Mouse (Mus musculus): Measurements from ENCODE around the gene Msantd2. TPM values are rescaled to one million over a fixed set of nuclear protein-coding genes. Genes with fewer than 3 reads are reported as not detected.
A peak's percentile ranks its signal among the peaks of the same experiment; 100 is the strongest.

Gene Msantd2
- 35.4 and 39.9 TPM in 2 replicates for polyA plus RNA-seq (2014; fragmentation: Nextera tagmentation; extraction: Ambion mirVana)

- Histone ChIP-seq H3K27me3 (ENCODE audit: control insufficient read depth, insufficient read depth, low read length) (no peaks in the 10 kb centered on the region), H3K36me3 (ENCODE audit: control insufficient read depth, insufficient read depth, low read length) (no peaks in the 10 kb centered on the region), H3K4me3 (ENCODE audit: low read depth, low read length) (peak within 1 kb of the TSS; percentile 99), H3K9ac (ENCODE audit: low read length) (peak within 1 kb of the TSS; percentile 97), H3K4me2 (ENCODE audit: low read depth) (peak within 1 kb of the TSS; percentile 87), H3K9me3 (ENCODE audit: control insufficient read depth, low read length) (no peaks in the 10 kb centered on the region), H3K27ac (ENCODE audit: low read depth, low read length) (peak within 1 kb of the TSS; percentile 95), H3K4me1 (ENCODE audit: control insufficient read depth, insufficient read depth, low read length) (peaks cover 11% of the 10 kb centered on the region; the same call in 1 of the 2 replicates)
- WGBS = under 1% methylated on average over 38 of the region's 44 CpGs
- peak; percentile 98 for ATAC-seq (ENCODE audit: insufficient read depth, low FRiP score, low TSS enrichment)
- DNase-seq (ENCODE audit: low spot score) = peak; percentile 90
Observed at GRCm38 (mm10) chr9:37488611-37489396, at the start of gene Msantd2. TSS of gene Msantd2 (plus strand) at chr9:37489319.

GRCm38 (mm10) chr9:37452401-37452800 lies 36.7 kb upstream of the Msantd2 start:
- no peak overlapping the region for H3K4me2 ChIP-seq (ENCODE audit: low read depth)
- H3K27ac ChIP-seq (ENCODE audit: low read depth, low read length) = no peak overlapping the region
- 2% methylated on average over 5 of the region's 5 CpGs for WGBS
- no peak overlapping the region for H3K9ac ChIP-seq (ENCODE audit: low read length)
- no peak overlapping the region for H3K4me3 ChIP-seq (ENCODE audit: low read depth, low read length)
- no peak for ATAC-seq (ENCODE audit: insufficient read depth, low FRiP score, low TSS enrichment)
- no peak for DNase-seq (ENCODE audit: low spot score)
- H3K4me1 ChIP-seq (ENCODE audit: control insufficient read depth, insufficient read depth, low read length) = peaks cover 14% of the 10 kb centered on the region
- no peaks in the 10 kb centered on the region for H3K36me3 ChIP-seq (ENCODE audit: control insufficient read depth, insufficient read depth, low read length)
- peaks cover 70% of the 10 kb centered on the region for H3K27me3 ChIP-seq (ENCODE audit: control insufficient read depth, insufficient read depth, low read length)
- H3K9me3 ChIP-seq (ENCODE audit: control insufficient read depth, low read length) = no peaks in the 10 kb centered on the region

- Histone ChIP-seq H3K27me3 (ENCODE audit: control insufficient read depth, insufficient read depth, low read length) (peaks cover 74% of the 10 kb centered on the region), H3K9me3 (ENCODE audit: control insufficient read depth, low read length) (no peaks in the 10 kb centered on the region), H3K27ac (ENCODE audit: low read depth, low read length) (no peak overlapping the region), H3K36me3 (ENCODE audit: control insufficient read depth, insufficient read depth, low read length) (no peaks in the 10 kb centered on the region), H3K4me3 (ENCODE audit: low read depth, low read length) (no peak overlapping the region), H3K4me2 (ENCODE audit: low read depth) (no peak overlapping the region), H3K4me1 (ENCODE audit: control insufficient read depth, insufficient read depth, low read length) (peaks cover 14% of the 10 kb centered on the region), H3K9ac (ENCODE audit: low read length) (no peak overlapping the region)
- no peak for ATAC-seq (ENCODE audit: insufficient read depth, low FRiP score, low TSS enrichment)
- WGBS = 28% methylated on average over 4 of the region's 4 CpGs
- no peak for DNase-seq (ENCODE audit: low spot score)
Observed at GRCm38 (mm10) chr9:37453328-37453727, 35.8 kb upstream of the Msantd2 start.

- WGBS = 2% methylated on average over 6 of the region's 6 CpGs
- Histone ChIP-seq H3K4me1 (ENCODE audit: control insufficient read depth, insufficient read depth, low read length) (peaks cover 14% of the 10 kb centered on the region), H3K9me3 (ENCODE audit: control insufficient read depth, low read length) (no peaks in the 10 kb centered on the region), H3K27ac (ENCODE audit: low read depth, low read length) (no peak overlapping the region), H3K4me3 (ENCODE audit: low read depth, low read length) (no peak overlapping the region), H3K9ac (ENCODE audit: low read length) (no peak overlapping the region), H3K27me3 (ENCODE audit: control insufficient read depth, insufficient read depth, low read length) (peaks cover 79% of the 10 kb centered on the region), H3K36me3 (ENCODE audit: control insufficient read depth, insufficient read depth, low read length) (no peaks in the 10 kb centered on the region), H3K4me2 (ENCODE audit: low read depth) (no peak overlapping the region)
- DNase-seq (ENCODE audit: low spot score) (peak; percentile 76), ATAC-seq (ENCODE audit: insufficient read depth, low FRiP score, low TSS enrichment) (peak; percentile 81)
Observed at GRCm38 (mm10) chr9:37454011-37454492, 35.1 kb upstream of the Msantd2 start.

GRCm38 (mm10) chr9:37454991-37455390 lies 34.1 kb upstream of the Msantd2 start:
- DNase-seq (ENCODE audit: low spot score) (no peak), ATAC-seq (ENCODE audit: insufficient read depth, low FRiP score, low TSS enrichment) (no peak)
- H3K9ac ChIP-seq (ENCODE audit: low read length) = no peak overlapping the region
- H3K27me3 ChIP-seq (ENCODE audit: control insufficient read depth, insufficient read depth, low read length) = peaks cover 83% of the 10 kb centered on the region
- peaks cover 14% of the 10 kb centered on the region for H3K4me1 ChIP-seq (ENCODE audit: control insufficient read depth, insufficient read depth, low read length)
- no peaks in the 10 kb centered on the region for H3K9me3 ChIP-seq (ENCODE audit: control insufficient read depth, low read length)
- WGBS = 0% methylated on average over 3 of the region's 3 CpGs
- H3K4me3 ChIP-seq (ENCODE audit: low read depth, low read length) = no peak overlapping the region
- H3K27ac ChIP-seq (ENCODE audit: low read depth, low read length) = 0 out of 2 replicates have a peak overlapping the region, but pooled peaks have one; percentile 7
- no peaks in the 10 kb centered on the region for H3K36me3 ChIP-seq (ENCODE audit: control insufficient read depth, insufficient read depth, low read length)
- no peak overlapping the region for H3K4me2 ChIP-seq (ENCODE audit: low read depth)

GRCm38 (mm10) chr9:37455868-37456267 lies 33.3 kb upstream of the Msantd2 start:
- Histone ChIP-seq H3K9ac (ENCODE audit: low read length) (no peak overlapping the region), H3K36me3 (ENCODE audit: control insufficient read depth, insufficient read depth, low read length) (no peaks in the 10 kb centered on the region), H3K27me3 (ENCODE audit: control insufficient read depth, insufficient read depth, low read length) (peaks cover 89% of the 10 kb centered on the region), H3K4me3 (ENCODE audit: low read depth, low read length) (no peak overlapping the region), H3K27ac (ENCODE audit: low read depth, low read length) (no peak overlapping the region), H3K9me3 (ENCODE audit: control insufficient read depth, low read length) (no peaks in the 10 kb centered on the region), H3K4me2 (ENCODE audit: low read depth) (peak overlapping the region; percentile 32), H3K4me1 (ENCODE audit: control insufficient read depth, insufficient read depth, low read length) (peaks cover 14% of the 10 kb centered on the region)
- WGBS = 4% methylated on average over 8 of the region's 8 CpGs
- no peak for DNase-seq (ENCODE audit: low spot score)
- ATAC-seq (ENCODE audit: insufficient read depth, low FRiP score, low TSS enrichment) = no peak

- DNase-seq (ENCODE audit: low spot score) (peak; percentile 85), ATAC-seq (ENCODE audit: insufficient read depth, low FRiP score, low TSS enrichment) (peak; percentile 52)
- peaks cover 14% of the 10 kb centered on the region for H3K4me1 ChIP-seq (ENCODE audit: control insufficient read depth, insufficient read depth, low read length)
- H3K9ac ChIP-seq (ENCODE audit: low read length) = no peak overlapping the region; the same call in 1 of the 2 replicates
- no peak overlapping the region for H3K4me3 ChIP-seq (ENCODE audit: low read depth, low read length)
- H3K27ac ChIP-seq (ENCODE audit: low read depth, low read length) = 0 out of 2 replicates have a peak overlapping the region, but pooled peaks have one; percentile 34
- under 1% methylated on average over 19 of the region's 20 CpGs for WGBS
- no peaks in the 10 kb centered on the region for H3K36me3 ChIP-seq (ENCODE audit: control insufficient read depth, insufficient read depth, low read length)
- H3K4me2 ChIP-seq (ENCODE audit: low read depth) = peak overlapping the region; percentile 32
- peaks cover 89% of the 10 kb centered on the region for H3K27me3 ChIP-seq (ENCODE audit: control insufficient read depth, insufficient read depth, low read length)
- H3K9me3 ChIP-seq (ENCODE audit: control insufficient read depth, low read length) = no peaks in the 10 kb centered on the region
Observed at GRCm38 (mm10) chr9:37456481-37456910, 32.6 kb upstream of the Msantd2 start.

GRCm38 (mm10) chr9:37457151-37457550 lies 32.0 kb upstream of the Msantd2 start:
- WGBS = 39% methylated on average over 1 of the region's 1 CpGs
- Histone ChIP-seq H3K36me3 (ENCODE audit: control insufficient read depth, insufficient read depth, low read length) (no peaks in the 10 kb centered on the region), H3K4me3 (ENCODE audit: low read depth, low read length) (no peak overlapping the region), H3K9me3 (ENCODE audit: control insufficient read depth, low read length) (no peaks in the 10 kb centered on the region), H3K27me3 (ENCODE audit: control insufficient read depth, insufficient read depth, low read length) (peaks cover 92% of the 10 kb centered on the region), H3K27ac (ENCODE audit: low read depth, low read length) (0 out of 2 replicates have a peak overlapping the region, but pooled peaks have one; percentile 34), H3K4me2 (ENCODE audit: low read depth) (no peak overlapping the region; the same call in 1 of the 2 replicates), H3K9ac (ENCODE audit: low read length) (no peak overlapping the region), H3K4me1 (ENCODE audit: control insufficient read depth, insufficient read depth, low read length) (peaks cover 14% of the 10 kb centered on the region)
- no peak for ATAC-seq (ENCODE audit: insufficient read depth, low FRiP score, low TSS enrichment)
- no peak for DNase-seq (ENCODE audit: low spot score)

Data from neural tube, embryonic 11.5 days (tissue).